Mouse (Mus musculus) midbrain, embryonic 14.5 days (tissue): ENCODE measurements around the gene Mas1. TPM values are rescaled to one million over a fixed set of nuclear protein-coding genes. Genes with fewer than 3 reads are reported as not detected.

ENCODE experiments used
- ATAC-seq: fragments of 200-750 bp; cut with Nextera tagmentation; 2 replicates; pipeline ENCODE4 v1.8.0; 2017; ENCODE audit warnings: moderate number of reproducible peaks, moderate library complexity; ENCODE audit not compliant: low FRiP score, low TSS enrichment
- DNase-seq: peaks from one replicate; pipeline ENCODE4 v3.0.0-alpha.2; 2015
- H3K27ac ChIP-seq: fragments of 300-500 bp; sonication (generic); replicated peaks from 2 replicates; pipeline ENCODE4 v1.5.1; 2014; ENCODE audit warnings: mild to moderate bottlenecking, low read depth, low read length, moderate library complexity
- H3K27me3 ChIP-seq: fragments of 300-500 bp; sonication (generic); 2 replicates; pipeline ENCODE4 v1.6.1; 2014; ENCODE audit warnings: low read length, control low read depth, mixed read lengths; ENCODE audit not compliant: control insufficient read depth, insufficient read depth
- H3K36me3 ChIP-seq: fragments of 300-500 bp; sonication (generic); 2 replicates; pipeline ENCODE4 v1.6.1; 2014; ENCODE audit warnings: low read length, control low read depth; ENCODE audit not compliant: control insufficient read depth, insufficient read depth
- H3K4me1 ChIP-seq: fragments of 300-500 bp; sonication (generic); 2 replicates; pipeline ENCODE4 v1.6.1; 2014; ENCODE audit warnings: mild to moderate bottlenecking, antibody characterized with exemption, low read length, control low read depth; ENCODE audit not compliant: control insufficient read depth, insufficient read depth
- H3K4me2 ChIP-seq: fragments of 300-500 bp; sonication (generic); 2 replicates; pipeline ENCODE4 v1.6.1; 2014; ENCODE audit warnings: mild to moderate bottlenecking, low read length, moderate library complexity
- H3K4me3 ChIP-seq: fragments of 300-500 bp; sonication (generic); replicated peaks from 2 replicates; pipeline ENCODE4 v1.5.1; 2014; ENCODE audit warnings: low read depth, low read length
- H3K9ac ChIP-seq: fragments of 300-500 bp; sonication (generic); replicated peaks from 2 replicates; pipeline ENCODE4 v1.6.1; 2014; ENCODE audit warnings: mild to moderate bottlenecking, low read length, moderate library complexity
- H3K9me3 ChIP-seq: fragments of 300-500 bp; sonication (generic); 2 replicates; pipeline ENCODE4 v1.6.1; 2016; ENCODE audit warnings: low read length, control low read depth, mixed read lengths; ENCODE audit not compliant: control insufficient read depth
- WGBS: fragments of 180-500 bp; shearing (Covaris S2); extraction: QIAGEN DNeasy Blood & Tissue Kit; methylation state at CpG from one replicate; pipeline ENCODE4 v1.1.7; 2014; 5-methylcytosine and 5-hydroxymethylcytosine counted together
- polyA plus RNA-seq: library from polyadenylated mRNA; unstranded; fragments of >200 nt; fragmentation: Nextera tagmentation; extraction: Ambion mirVana; gene quantifications from 2 replicates; pipeline ENCODE4 v1.2.1, GENCODE M21; 2014

Gene Mas1
- polyA plus RNA-seq, 1 experiment from 2014 or later: 0.12 TPM

- Histone ChIP-seq H3K36me3 (no peaks in the 10 kb centered on the region), H3K4me1 (no peaks in the 10 kb centered on the region), H3K27me3 (no peaks in the 10 kb centered on the region), H3K4me2 (no peak overlapping the region), H3K9ac (no peak overlapping the region), H3K4me3 (no peak overlapping the region), H3K27ac (no peak overlapping the region), H3K9me3 (no peaks in the 10 kb centered on the region)
- DNase-seq (no peak), ATAC-seq (no peak)
- WGBS: 81% methylated on average over 5 of the region's 5 CpGs
Measured at GRCm38 (mm10) chr17:12830351-12830750, 37.6 kb downstream of the Mas1 start.

DNA sequence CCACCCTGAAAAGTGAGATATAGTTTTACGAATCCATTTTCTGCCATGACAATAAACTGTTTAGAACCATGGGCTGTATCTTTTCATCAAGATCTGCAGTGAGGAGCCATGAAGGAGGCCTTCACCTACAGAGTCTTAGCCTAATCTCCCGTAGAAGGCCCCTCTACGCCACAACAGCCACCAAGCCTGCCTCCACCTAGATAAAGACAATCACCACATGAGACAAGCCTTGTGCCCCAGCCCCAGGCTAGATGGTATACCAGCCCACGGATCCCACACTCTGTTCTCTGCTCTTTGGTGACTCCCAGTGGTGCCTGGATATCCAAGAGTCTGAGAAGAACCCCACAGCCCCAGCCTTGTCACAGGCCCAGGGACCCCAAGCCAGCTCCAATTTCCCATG is 52.1 kb downstream of the Mas1 start:
- Histone ChIP-seq H3K27ac (no peak overlapping the region), H3K4me3 (no peak overlapping the region), H3K4me2 (no peak overlapping the region), H3K9me3 (no peaks in the 10 kb centered on the region), H3K9ac (no peak overlapping the region), H3K36me3 (no peaks in the 10 kb centered on the region), H3K4me1 (no peaks in the 10 kb centered on the region), H3K27me3 (no peaks in the 10 kb centered on the region)
- 88% methylated on average over 4 of the region's 4 CpGs for WGBS
- no peak for ATAC-seq
- DNase-seq: no peak

- Histone ChIP-seq H3K4me1 (no peaks in the 10 kb centered on the region), H3K9ac (no peak overlapping the region), H3K27ac (no peak overlapping the region), H3K36me3 (no peaks in the 10 kb centered on the region), H3K9me3 (no peaks in the 10 kb centered on the region), H3K27me3 (no peaks in the 10 kb centered on the region), H3K4me2 (no peak overlapping the region), H3K4me3 (no peak overlapping the region)
- 95% methylated on average over 3 of the region's 3 CpGs for WGBS
- no peak for DNase-seq
- ATAC-seq: no peak
Measured at GRCm38 (mm10) chr17:12814502-12814901, 53.4 kb downstream of the Mas1 start.

GRCm38 (mm10) chr17:12810973-12811303 is 57.0 kb downstream of the Mas1 start:
- ATAC-seq (no peak), DNase-seq (no peak)
- H3K9me3 ChIP-seq: no peaks in the 10 kb centered on the region
- no peaks in the 10 kb centered on the region for H3K27me3 ChIP-seq
- WGBS: 94% methylated on average over 1 of the region's 1 CpGs
- H3K4me3 ChIP-seq: no peak overlapping the region
- no peaks in the 10 kb centered on the region for H3K36me3 ChIP-seq
- no peak overlapping the region for H3K4me2 ChIP-seq
- H3K27ac ChIP-seq: no peak overlapping the region
- H3K9ac ChIP-seq: no peak overlapping the region
- no peaks in the 10 kb centered on the region for H3K4me1 ChIP-seq

DNA sequence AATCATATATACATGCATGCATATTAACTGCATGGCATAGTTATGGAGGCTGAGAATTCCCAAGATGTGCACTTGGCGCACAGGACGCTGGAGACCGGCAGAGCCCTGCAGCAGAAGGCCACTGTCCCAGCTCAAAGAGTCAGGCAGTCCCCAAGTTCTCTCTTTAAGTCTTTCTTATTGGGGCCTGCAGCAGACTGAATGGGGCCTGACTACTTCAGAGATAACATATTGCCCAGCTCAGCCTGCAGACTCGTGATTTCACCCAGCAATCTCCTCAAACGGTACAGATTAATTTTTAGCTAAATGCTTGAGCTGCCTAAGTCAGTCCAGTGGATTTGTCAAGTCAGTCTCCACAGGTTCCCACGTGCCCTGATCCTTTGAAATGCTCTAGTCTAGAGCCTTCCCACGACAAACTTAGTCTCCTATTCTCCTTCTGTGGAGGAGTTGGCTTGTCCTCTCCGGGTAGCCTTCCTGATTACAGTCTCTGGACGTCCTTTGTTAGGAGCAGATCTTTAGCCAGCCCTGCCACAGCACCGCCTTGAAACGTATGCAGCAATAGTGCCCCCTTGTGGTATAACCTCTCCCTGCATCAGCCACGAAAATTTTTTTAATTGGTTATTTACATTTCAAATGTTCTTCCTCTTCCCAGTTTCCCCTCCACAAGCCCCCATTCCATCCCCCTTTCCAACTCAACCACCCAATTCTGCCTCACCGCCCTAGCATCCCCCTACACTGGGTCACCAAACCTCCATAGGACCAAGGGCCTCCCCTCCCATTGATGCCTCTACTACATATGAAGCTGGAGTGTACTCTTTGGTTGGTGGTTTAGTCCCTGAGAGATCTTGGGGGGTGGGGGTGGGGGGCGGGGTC is 57.6 kb downstream of the Mas1 start:
- Histone ChIP-seq H3K9me3 (no peaks in the 10 kb centered on the region), H3K9ac (no peak overlapping the region), H3K4me1 (no peaks in the 10 kb centered on the region), H3K4me2 (no peak overlapping the region), H3K36me3 (no peaks in the 10 kb centered on the region), H3K27ac (no peak overlapping the region), H3K4me3 (no peak overlapping the region), H3K27me3 (no peaks in the 10 kb centered on the region)
- WGBS: 20% methylated on average over 14 of the region's 14 CpGs
- ATAC-seq (peak; percentile 55; the same call in 1 of the 2 replicates), DNase-seq (peak; percentile 88)

GRCm38 (mm10) chr17:12808851-12809250 is 59.1 kb downstream of the Mas1 start:
- DNase-seq (no peak), ATAC-seq (no peak)
- 90% methylated on average over 6 of the region's 6 CpGs for WGBS
- H3K36me3 ChIP-seq: no peaks in the 10 kb centered on the region
- no peaks in the 10 kb centered on the region for H3K4me1 ChIP-seq
- no peak overlapping the region for H3K4me2 ChIP-seq
- no peak overlapping the region for H3K27ac ChIP-seq
- no peak overlapping the region for H3K4me3 ChIP-seq
- H3K27me3 ChIP-seq: no peaks in the 10 kb centered on the region
- H3K9ac ChIP-seq: no peak overlapping the region
- H3K9me3 ChIP-seq: no peaks in the 10 kb centered on the region

DNA sequence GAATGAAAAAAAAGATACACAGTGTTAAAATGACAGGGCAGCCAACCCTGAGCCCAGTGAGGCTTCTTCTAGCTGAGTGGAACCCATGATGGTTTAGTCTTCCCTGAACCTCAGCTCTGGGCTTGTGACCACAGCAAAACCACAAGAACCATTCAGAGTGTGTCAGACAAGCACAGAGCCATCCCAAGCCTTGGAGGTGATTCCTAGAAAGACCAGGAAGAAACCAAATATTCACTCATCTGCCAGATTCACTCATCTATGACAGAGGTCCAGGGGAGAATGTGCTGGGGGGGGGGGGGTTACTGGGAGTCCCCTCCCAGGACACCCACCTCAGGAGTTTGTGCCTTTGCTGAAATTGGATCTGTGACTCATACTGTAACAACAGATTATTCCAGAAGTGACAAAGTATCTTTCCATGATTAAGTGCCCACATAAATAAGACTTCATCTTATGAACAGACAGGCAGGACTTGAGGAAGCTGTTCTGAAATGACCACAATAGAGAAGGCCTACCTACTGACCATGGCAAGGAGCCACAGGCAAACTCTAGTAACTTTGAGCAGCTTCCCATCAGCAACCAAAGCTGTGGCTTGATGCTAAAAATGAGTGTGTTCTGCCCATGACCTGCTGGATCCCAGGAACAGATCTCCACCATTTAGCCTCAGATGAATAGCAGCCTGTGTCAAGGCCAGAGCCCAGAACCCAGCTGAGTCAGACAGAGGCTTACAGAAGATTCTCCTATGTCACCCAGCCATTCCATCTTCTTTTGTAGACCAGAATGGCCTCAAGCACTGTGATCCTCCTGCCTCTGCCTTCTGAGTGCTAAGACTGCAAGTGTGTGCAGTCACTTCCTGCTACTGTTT is 63.1 kb downstream of the Mas1 start:
- Histone ChIP-seq H3K27me3 (no peaks in the 10 kb centered on the region), H3K27ac (no peak overlapping the region), H3K4me2 (no peak overlapping the region), H3K9ac (no peak overlapping the region), H3K4me3 (no peak overlapping the region), H3K36me3 (no peaks in the 10 kb centered on the region), H3K9me3 (no peaks in the 10 kb centered on the region), H3K4me1 (no peaks in the 10 kb centered on the region)
- DNase-seq (no peak), ATAC-seq (no peak)

- Histone ChIP-seq H3K4me3 (no peak overlapping the region), H3K9ac (no peak overlapping the region), H3K27me3 (no peaks in the 10 kb centered on the region), H3K4me2 (no peak overlapping the region), H3K36me3 (no peaks in the 10 kb centered on the region), H3K9me3 (no peaks in the 10 kb centered on the region), H3K27ac (no peak overlapping the region), H3K4me1 (no peaks in the 10 kb centered on the region)
- WGBS: 67% methylated on average over 9 of the region's 9 CpGs
- ATAC-seq (no peak), DNase-seq (no peak)
Measured at GRCm38 (mm10) chr17:12801861-12802540, 65.9 kb downstream of the Mas1 start.
